Comparison of ENCODE assay signal across 13 mouse cellular contexts in genomic region chr15:10439963-10440362, GRCm38 (mm10). TPM values are rescaled to one million over a fixed set of nuclear protein-coding genes. Genes with fewer than 3 reads are reported as not detected.
DNase-seq lines count a peak whose midpoint lies in the region; TF ChIP-seq lines count a peak whose summit lies in the region.
"Had no signal": no experiment of that assay in that cellular context is flagged by ENCODE, and none has a peak within 500 bp of the region (broad histone marks: within the 10 kb centered on the region; RNA-seq: fewer than 3 reads in every experiment).

No protein-coding gene starts in this region.

- intact Hi-C loops in gastrocnemius, adult 2 months (cut with DNase I) = no loop called here

- DNase-seq in gastrocnemius, adult 2 months = no peak
- DNase-seq in gastrocnemius, adult 18-20 months (ENCODE audit: low spot score) = no peak
- DNase-seq in liver, adult 2 months (ENCODE audit: extremely low read depth, low read depth, low spot score) = peak; percentile 26
- no peak for DNase-seq in liver
- no peak for DNase-seq in MEL (ENCODE audit: low read depth, low spot score)
- DNase-seq in fibroblast of lung, adult 2 months (ENCODE audit: low read depth) = peak; percentile 5
- DNase-seq in urinary bladder, adult 2 months (ENCODE audit: low spot score) = no peak
- DNase-seq in cerebellum, adult 9-10 months = no peak
- DNase-seq: cerebellum, adult 11-12 months had no signal

- no peaks in the 10 kb centered on the region for H3K4me1 ChIP-seq in liver, adult 2 months (ENCODE audit: control insufficient read depth, insufficient read depth, low read length)
- peaks cover 5% of the 10 kb centered on the region in 2 experiments for H3K4me1 ChIP-seq in MEL (ENCODE audit: control insufficient read depth in 1 of 2, insufficient read depth in 2 of 2, low read length in 2 of 2)
- H3K4me1 ChIP-seq: embryonic facial prominence, embryonic 13.5 days; hindbrain, embryonic 12.5 days; stomach, embryonic 15.5 days had no signal

- H3K79me2 ChIP-seq in liver, adult 2 months (ENCODE audit: control insufficient read depth, insufficient read depth, low read length) = no peaks in the 10 kb centered on the region
- H3K79me2 ChIP-seq in MEL (ENCODE audit: control insufficient read depth, insufficient read depth, low read length, poor library complexity) = no peaks in the 10 kb centered on the region

- peak; percentile 15; the same call in 1 of the 2 replicates for TF ChIP-seq CTCF in gastrocnemius, adult 2 months (IDR thresholded peaks at IDR 0.05)
- TF ChIP-seq CTCF in liver, adult 2 months (IDR thresholded peaks at IDR 0.05; ENCODE audit: low read depth, low read length) = peak; percentile 20; the same call in 1 of the 2 replicates
- TF ChIP-seq CTCF in MEL (IDR thresholded peaks at IDR 0.05 in 2 of 3, conservative IDR thresholded peaks at IDR 0.05 in 1 of 3; ENCODE audit: control insufficient read depth in 1 of 3, insufficient read depth in 1 of 3, low read depth in 2 of 3, low read length in 3 of 3, poor library complexity in 1 of 3, severe bottlenecking in 1 of 3) = no peak

- peaks cover 20% of the 10 kb centered on the region for H3K36me3 ChIP-seq in liver, adult 2 months (ENCODE audit: control insufficient read depth, insufficient read depth, low read length)
- peaks cover 6 to 9% of the 10 kb centered on the region in 2 experiments for H3K36me3 ChIP-seq in MEL (ENCODE audit: control insufficient read depth in 1 of 2, insufficient read depth in 2 of 2, low read length in 2 of 2)

- H3K4me3 ChIP-seq in gastrocnemius, adult 2 months = no peak overlapping the region
- H3K4me3 ChIP-seq in liver, adult 2 months (ENCODE audit: insufficient read depth, low read depth, low read length) = no peak overlapping the region
- no peak overlapping the region for H3K4me3 ChIP-seq in MEL (ENCODE audit: control insufficient read depth in 1 of 2, insufficient read depth in 1 of 2, low read depth in 2 of 2, low read length in 2 of 2)
- H3K4me3 ChIP-seq: embryonic facial prominence, embryonic 13.5 days; hindbrain, embryonic 12.5 days; stomach, embryonic 15.5 days had no signal

- TF ChIP-seq EP300 in MEL (IDR thresholded peaks at IDR 0.05; ENCODE audit: low read depth in 1 of 2, low read length in 2 of 2) = no peak

- no peak for TF ChIP-seq POLR2A in liver, adult 2 months (IDR thresholded peaks at IDR 0.05; ENCODE audit: extremely low read depth, insufficient read depth, low read length)
- TF ChIP-seq POLR2A in MEL (IDR thresholded peaks at IDR 0.05; ENCODE audit: control insufficient read depth in 1 of 2, insufficient read depth in 1 of 2, low read depth in 1 of 2, low read length in 2 of 2, poor library complexity in 1 of 2) = no peak

- H3K27me3 ChIP-seq in liver, adult 2 months (ENCODE audit: control insufficient read depth, insufficient read depth, low read length) = no peaks in the 10 kb centered on the region
- no peaks in the 10 kb centered on the region for H3K27me3 ChIP-seq in MEL (ENCODE audit: control insufficient read depth in 1 of 2, insufficient read depth in 2 of 2, low read length in 2 of 2)
- H3K27me3 ChIP-seq: embryonic facial prominence, embryonic 13.5 days; hindbrain, embryonic 12.5 days; stomach, embryonic 15.5 days had no signal

- peak; percentile 1 for TF ChIP-seq RAD21 in MEL (IDR thresholded peaks at IDR 0.05; ENCODE audit: low read depth, low read length)

- no peaks in the 10 kb centered on the region for H3K9me3 ChIP-seq in MEL (replicated peaks; ENCODE audit: insufficient read depth, low read length)
- H3K9me3 ChIP-seq: embryonic facial prominence, embryonic 13.5 days; stomach, embryonic 15.5 days had no signal

- no peak overlapping the region for H3K27ac ChIP-seq in gastrocnemius, adult 2 months
- no peak overlapping the region for H3K27ac ChIP-seq in liver, adult 2 months (replicated peaks; ENCODE audit: insufficient read depth, low read depth, low read length)
- H3K27ac ChIP-seq in MEL (ENCODE audit: control insufficient read depth, low read depth, low read length) = no peak overlapping the region
- H3K27ac ChIP-seq: embryonic facial prominence, embryonic 13.5 days; hindbrain, embryonic 12.5 days; liver, embryonic 14.5 days; stomach, embryonic 15.5 days had no signal

- 69% methylated on average over 6 of the region's 6 CpGs for WGBS in liver, adult 2 months

- H3K9ac ChIP-seq in liver, adult 2 months (ENCODE audit: low read depth, low read length) = no peak overlapping the region
- no peak overlapping the region for H3K9ac ChIP-seq in MEL (ENCODE audit: control insufficient read depth, low read depth, low read length, poor library complexity, severe bottlenecking)
- H3K9ac ChIP-seq: embryonic facial prominence, embryonic 13.5 days; hindbrain, embryonic 12.5 days; liver, embryonic 14.5 days; stomach, embryonic 15.5 days had no signal

TF ChIP-seq in MEL, 35 proteins besides CTCF, POLR2A, EP300 and RAD21:
- TF ChIP-seq NELFE (IDR thresholded peaks at IDR 0.05; ENCODE audit: low read depth, low read length) = no peak
- TF ChIP-seq ZMIZ1 (IDR thresholded peaks at IDR 0.05; ENCODE audit: low read depth, low read length) = no peak
- no peak for TF ChIP-seq CHD1 (IDR thresholded peaks at IDR 0.05; ENCODE audit: low read depth, low read length)
- TF ChIP-seq ZKSCAN1 (IDR thresholded peaks at IDR 0.05; ENCODE audit: low read depth, low read length) = no peak
- TF ChIP-seq POLR2AphosphoS2 (IDR thresholded peaks at IDR 0.05; ENCODE audit: low read length) = no peak
- no peak for TF ChIP-seq MYC (IDR thresholded peaks at IDR 0.05; ENCODE audit: low read depth, low read length)
- TF ChIP-seq MXI1 (IDR thresholded peaks at IDR 0.05; ENCODE audit: low read depth, low read length) = no peak

RNA-seq across cellular contexts. Expression of gene Dnajc21, which starts 30.4 kb away (rescaled TPM):
- total RNA-seq in gastrocnemius, adult 2 months (2021) = 10 to 100 TPM; 74.4 to 77.5 TPM
- total RNA-seq in gastrocnemius, adult 18-20 months (2021) = 10 to 100 TPM; 70.1 to 79.0 TPM
- 6.8 and 7.6 TPM in 2 replicates for total RNA-seq in liver, adult 2 months (2014; rRNA removed)
- 0.76 and 1.3 TPM in 2 replicates for polyA plus RNA-seq in liver, adult 2 months (2012; rRNA removed)
- total RNA-seq in MEL (2012; rRNA removed) = 40.8 and 44.0 TPM in 2 replicates
- polyA plus RNA-seq in MEL (2012; ENCODE audit: insufficient read depth in 1 of 2, insufficient read length in 2 of 2, low read depth in 1 of 2, low replicate concordance in 2 of 2, missing spikeins in 1 of 2) = 100 to 1,000 TPM in 1 of 2 experiments, 10 to 100 TPM in 1; 83.6 to 136 TPM
- 9.6 and 13.2 TPM in 2 replicates for polyA plus RNA-seq in urinary bladder, adult 2 months (2012; rRNA removed)

RNA-seq across cellular contexts. Expression of gene Brix1, which starts 45.8 kb away (rescaled TPM):
- total RNA-seq in gastrocnemius, adult 2 months (2021) = 10 to 100 TPM; 16.5 to 16.7 TPM
- 10 to 100 TPM; 16.7 to 18.0 TPM for total RNA-seq in gastrocnemius, adult 18-20 months (2021)
- 6.8 and 8.0 TPM in 2 replicates for total RNA-seq in liver, adult 2 months (2014; rRNA removed)
- polyA plus RNA-seq in liver, adult 2 months (2012; rRNA removed) = 1.4 and 1.6 TPM in 2 replicates
- total RNA-seq in MEL (2012; rRNA removed) = 57.5 and 66.6 TPM in 2 replicates
- polyA plus RNA-seq in MEL (2012; ENCODE audit: insufficient read depth in 1 of 2, insufficient read length in 2 of 2, low read depth in 1 of 2, low replicate concordance in 2 of 2, missing spikeins in 1 of 2) = 100 to 1,000 TPM in 1 of 2 experiments, 10 to 100 TPM in 1; 72.9 to 319 TPM
- 22.9 and 24.6 TPM in 2 replicates for polyA plus RNA-seq in urinary bladder, adult 2 months (2012; rRNA removed)

RNA-seq across cellular contexts. Expression of gene Rad1, which starts 45.9 kb away (rescaled TPM):
- total RNA-seq in gastrocnemius, adult 2 months (2021) = 1 to 10 TPM; 4.6 to 7.0 TPM
- 1 to 10 TPM; 3.9 to 5.2 TPM for total RNA-seq in gastrocnemius, adult 18-20 months (2021)
- 4.3 and 6.6 TPM in 2 replicates for total RNA-seq in liver, adult 2 months (2014; rRNA removed)
- 3.7 and 4.6 TPM in 2 replicates for polyA plus RNA-seq in liver, adult 2 months (2012; rRNA removed)
- 45.7 and 47.0 TPM in 2 replicates for total RNA-seq in MEL (2012; rRNA removed)
- polyA plus RNA-seq in MEL (2012; ENCODE audit: insufficient read depth in 1 of 2, insufficient read length in 2 of 2, low read depth in 1 of 2, low replicate concordance in 2 of 2, missing spikeins in 1 of 2) = 10 to 100 TPM in 1 of 2 experiments, not detected in 1; 34.6 TPM
- 15.4 and 20.9 TPM in 2 replicates for polyA plus RNA-seq in urinary bladder, adult 2 months (2012; rRNA removed)

Comparison
In these comparisons a context has a peak if more than half of its experiments do, and no peak if none do; other contexts are left out.
1. DNase-seq: peak in liver, adult 2 months (single experiment) and fibroblast of lung, adult 2 months (single experiment); none in gastrocnemius, adult 2 months (single experiment), gastrocnemius, adult 18-20 months (single experiment), liver (single experiment), MEL (single experiment), urinary bladder, adult 2 months (single experiment) and cerebellum, adult 9-10 months (single experiment).
2. CTCF ChIP-seq: peak in gastrocnemius, adult 2 months (single experiment) and liver, adult 2 months (single experiment); none in MEL (0 of 3).